Mouse (Mus musculus) CD8-positive naive resting alpha-beta T cell, adult 2 months (primary cell): ENCODE data around the gene Ctnnb1.
"Not testable (repeated sequence)": the region's sequence is repeated elsewhere in the genome, so short reads cannot be mapped to it uniquely, and the experiment has no call there.

ENCODE experiments used
- DNase-seq, 2 experiments: peaks; one replicate each; pipeline ENCODE4 v3.0.0; 2022; ENCODE audit warnings: low read depth in 2 of 2, low spot score in 2 of 2

The Ctnnb1 gene

GRCm38 (mm10) chr9:120929081-120929480, at the start of gene Ctnnb1:
Ctnnb1 (plus strand) TSS chr9:120929216.
- DNase-seq, result no peak

- DNase-seq, result no peak
Measured at GRCm38 (mm10) chr9:120880286-120880685, 48.7 kb upstream of the Ctnnb1 start.

GRCm38 (mm10) chr9:120881121-120881520, 47.9 kb upstream of the Ctnnb1 start:
- no peak for DNase-seq

GRCm38 (mm10) chr9:120881839-120882238, 47.2 kb upstream of the Ctnnb1 start:
- DNase-seq, result no peak

- DNase-seq, result no peak
Measured at GRCm38 (mm10) chr9:120884726-120885125, 44.3 kb upstream of the Ctnnb1 start.

GRCm38 (mm10) chr9:120887631-120888030, 41.4 kb upstream of the Ctnnb1 start:
- no peak for DNase-seq

- DNase-seq, result no peak
Measured at GRCm38 (mm10) chr9:120893435-120893834, 35.6 kb upstream of the Ctnnb1 start.

- DNase-seq, result no peak
Measured at GRCm38 (mm10) chr9:120893971-120894370, 35.0 kb upstream of the Ctnnb1 start.

- DNase-seq, result no peak
Measured at GRCm38 (mm10) chr9:120894376-120894775, 34.6 kb upstream of the Ctnnb1 start.

GRCm38 (mm10) chr9:120896502-120896901, 32.5 kb upstream of the Ctnnb1 start:
- DNase-seq, result no peak

- DNase-seq, result no peak
Measured at GRCm38 (mm10) chr9:120897269-120897668, 31.7 kb upstream of the Ctnnb1 start.

- no peak for DNase-seq
Measured at GRCm38 (mm10) chr9:120899833-120900232, 29.2 kb upstream of the Ctnnb1 start.

GRCm38 (mm10) chr9:120900338-120901274, 28.4 kb upstream of the Ctnnb1 start:
- no peak for DNase-seq

GRCm38 (mm10) chr9:120902562-120902961, 26.5 kb upstream of the Ctnnb1 start:
- peak; percentile 20 to 22 for DNase-seq

GRCm38 (mm10) chr9:120908461-120908860, 20.6 kb upstream of the Ctnnb1 start:
- no peak for DNase-seq

GRCm38 (mm10) chr9:120913152-120913551, 15.9 kb upstream of the Ctnnb1 start:
- DNase-seq, result no peak

- no peak for DNase-seq
Measured at GRCm38 (mm10) chr9:120914429-120914828, 14.6 kb upstream of the Ctnnb1 start.

- peak; percentile 44 to 60 for DNase-seq
Measured at GRCm38 (mm10) chr9:120914877-120915459, 14.0 kb upstream of the Ctnnb1 start.

- not testable (repeated sequence) for DNase-seq
Measured at GRCm38 (mm10) chr9:120917619-120918018, 11.4 kb upstream of the Ctnnb1 start.

- DNase-seq, result no peak
Measured at GRCm38 (mm10) chr9:120918211-120918610, 10.8 kb upstream of the Ctnnb1 start.

GRCm38 (mm10) chr9:120918642-120919041, 10.4 kb upstream of the Ctnnb1 start:
- DNase-seq, result no peak

- no peak for DNase-seq
Measured at GRCm38 (mm10) chr9:120919130-120919529, 9.9 kb upstream of the Ctnnb1 start.
